Mouse (Mus musculus) retina, embryonic 14.5 days (tissue): ENCODE measurements at regions not wholly inside any gene's neighbourhood (a gene's known extent, or its start where the extent isn't known, plus 50 kb on each side); places are given as distances from the start of the nearest gene placed in this dataset.

Source experiments
- DNase-seq: peaks from one replicate; pipeline ENCODE4 v3.0.0-alpha.2; 2015; ENCODE audit warnings: low spot score

- DNase-seq = no peak
These were observed 74.3 kb downstream of the Gp2 start for GRCm38 (mm10) chr7:119384670-119385241.

- DNase-seq = peak; percentile 14
These were observed 79.2 kb downstream of the Gp2 start for GRCm38 (mm10) chr7:119379935-119380334.

GRCm38 (mm10) chr7:119364268-119364596 lies 94.9 kb downstream of the Gp2 start:
- DNase-seq = no peak

- DNase-seq = peak; percentile 64
These were observed 95.4 kb downstream of the Gp2 start for GRCm38 (mm10) chr7:119363552-119364267.

GRCm38 (mm10) chr7:119357338-119357737 lies 101.7 kb downstream of the Gp2 start:
- DNase-seq = no peak

- peak; percentile 60 for DNase-seq
These were observed 102.8 kb downstream of the Gp2 start for GRCm38 (mm10) chr7:119356251-119356650.

GRCm38 (mm10) chr7:119352571-119352970 lies 106.5 kb downstream of the Gp2 start:
- DNase-seq = no peak

- DNase-seq = no peak
These were observed 108.4 kb downstream of the Gp2 start for GRCm38 (mm10) chr7:119350641-119351040.

GRCm38 (mm10) chr7:119343380-119343779 lies 115.7 kb downstream of the Gp2 start:
- DNase-seq = no peak

GRCm38 (mm10) chr7:119333102-119333501 lies 126.0 kb downstream of the Gp2 start:
- DNase-seq = no peak

GRCm38 (mm10) chr7:119330460-119331109 lies 128.5 kb downstream of the Gp2 start:
- peak; percentile 5 for DNase-seq

GRCm38 (mm10) chr7:119296307-119296706 lies 111.9 kb upstream of the Gpr139 start:
- DNase-seq = no peak

- no peak for DNase-seq
These were observed 107.0 kb upstream of the Gpr139 start for GRCm38 (mm10) chr7:119291442-119291841.

GRCm38 (mm10) chr7:119285290-119285689 lies 100.9 kb upstream of the Gpr139 start:
- no peak for DNase-seq

- no peak for DNase-seq
These were observed 95.7 kb upstream of the Gpr139 start for GRCm38 (mm10) chr7:119279896-119280661.

- DNase-seq = no peak
These were observed 88.2 kb upstream of the Gpr139 start for GRCm38 (mm10) chr7:119272621-119273020.

- DNase-seq = no peak
These were observed 87.0 kb upstream of the Gpr139 start for GRCm38 (mm10) chr7:119271427-119271826.

GRCm38 (mm10) chr7:119270826-119271420 lies 86.5 kb upstream of the Gpr139 start:
- DNase-seq = no peak

GRCm38 (mm10) chr7:119258222-119258621 lies 73.8 kb upstream of the Gpr139 start:
- DNase-seq = no peak

GRCm38 (mm10) chr7:119256916-119257315 lies 72.5 kb upstream of the Gpr139 start:
- DNase-seq = no peak

GRCm38 (mm10) chr7:119252742-119253141 lies 68.3 kb upstream of the Gpr139 start:
- DNase-seq = no peak

- no peak for DNase-seq
These were observed 67.3 kb upstream of the Gpr139 start for GRCm38 (mm10) chr7:119251679-119252078.
